Mouse (Mus musculus): Measurements from ENCODE around the gene Lbh. TPM values are rescaled to one million over a fixed set of nuclear protein-coding genes. Genes with fewer than 3 reads are reported as not detected.

Gene Lbh
- total and polyA plus RNA-seq, 3 experiments: 354 to 522 (median 451) TPM

GRCm38 (mm10) chr17:72914082-72914481 lies 4.0 kb upstream of the Lbh start:
- no peak overlapping the region for H3K9ac ChIP-seq (ENCODE audit: low read depth, low read length)
- TF ChIP-seq EP300 (IDR thresholded peaks at IDR 0.05; ENCODE audit: insufficient read depth, low read depth, low read length): no peak
- TF ChIP-seq POLR2A (IDR thresholded peaks at IDR 0.05; ENCODE audit: insufficient read depth, low read depth, low read length): no peak
- TF ChIP-seq CTCF (IDR thresholded peaks at IDR 0.05): no peak
- H3K4me1 ChIP-seq (ENCODE audit: control insufficient read depth, insufficient read depth, low read length): no peaks in the 10 kb centered on the region
- H3K79me2 ChIP-seq (replicated peaks; ENCODE audit: control insufficient read depth, insufficient read depth, low read length): peaks cover 3% of the 10 kb centered on the region; the same call in 1 of the 2 replicates
- no peaks in the 10 kb centered on the region for H3K36me3 ChIP-seq (ENCODE audit: control insufficient read depth, insufficient read depth, low read length)
- WGBS: 77% methylated on average over 2 of the region's 2 CpGs
- H3K27ac ChIP-seq: no peak overlapping the region
- no peak overlapping the region for H3K4me3 ChIP-seq
- DNase-seq: peak in 1 of 2 experiments; percentile 4
- no peaks in the 10 kb centered on the region for H3K27me3 ChIP-seq (ENCODE audit: control insufficient read depth, insufficient read depth, low read length)
- intact Hi-C loops (cut with DNase I): no loop called here

GRCm38 (mm10) chr17:72917241-72918030 lies 669 bp upstream of the Lbh start:
- Histone ChIP-seq H3K79me2 (replicated peaks; ENCODE audit: control insufficient read depth, insufficient read depth, low read length) (peaks cover 3% of the 10 kb centered on the region; the same call in 1 of the 2 replicates), H3K36me3 (ENCODE audit: control insufficient read depth, insufficient read depth, low read length) (peaks cover 14% of the 10 kb centered on the region), H3K4me3 (peak overlapping the region; percentile 88), H3K9ac (ENCODE audit: low read depth, low read length) (peak overlapping the region; percentile 81), H3K4me1 (ENCODE audit: control insufficient read depth, insufficient read depth, low read length) (peaks cover 1% of the 10 kb centered on the region; the same call in 1 of the 2 replicates), H3K27me3 (ENCODE audit: control insufficient read depth, insufficient read depth, low read length) (no peaks in the 10 kb centered on the region), H3K27ac (peak overlapping the region; percentile 98)
- TF ChIP-seq EP300 (IDR thresholded peaks at IDR 0.05; ENCODE audit: insufficient read depth, low read depth, low read length) (0 out of 2 replicates have a peak, but pooled peaks have one; percentile 37), POLR2A (IDR thresholded peaks at IDR 0.05; ENCODE audit: insufficient read depth, low read depth, low read length) (peak; percentile 7; the same call in 1 of the 2 replicates), CTCF (IDR thresholded peaks at IDR 0.05) (peak; percentile 66)
- DNase-seq: peak; percentile 77 to 80
- 2% methylated on average over 37 of the region's 37 CpGs for WGBS
- intact Hi-C loops (cut with DNase I): loop anchor here (2.0 to 5.0 kb wide), 5 partner anchors 27 to 170 kb away; partner anchors contain the start of gene Ypel5

- intact Hi-C loops (cut with DNase I): loop anchor here (2.0 to 5.0 kb wide), 4 partner anchors 82 to 168 kb away; partner anchors contain the start of gene Ypel5
These were observed 751 bp downstream of the Lbh start for GRCm38 (mm10) chr17:72918571-72919541.

GRCm38 (mm10) chr17:72919641-72920040 lies 1.5 kb downstream of the Lbh start:
- Histone ChIP-seq H3K4me1 (ENCODE audit: control insufficient read depth, insufficient read depth, low read length) (peaks cover 9% of the 10 kb centered on the region), H3K4me3 (peak overlapping the region; percentile 88), H3K79me2 (replicated peaks; ENCODE audit: control insufficient read depth, insufficient read depth, low read length) (peaks cover 3% of the 10 kb centered on the region; the same call in 1 of the 2 replicates), H3K36me3 (ENCODE audit: control insufficient read depth, insufficient read depth, low read length) (peaks cover 29% of the 10 kb centered on the region), H3K27ac (peak overlapping the region; percentile 98), H3K9ac (ENCODE audit: low read depth, low read length) (peak overlapping the region; percentile 95), H3K27me3 (ENCODE audit: control insufficient read depth, insufficient read depth, low read length) (no peaks in the 10 kb centered on the region)
- intact Hi-C loops (cut with DNase I): loop anchor here (2.0 to 5.0 kb wide), 4 partner anchors 83 to 168 kb away; partner anchors contain the start of gene Ypel5
- TF ChIP-seq POLR2A (IDR thresholded peaks at IDR 0.05; ENCODE audit: insufficient read depth, low read depth, low read length) (no peak; the same call in 1 of the 2 replicates), CTCF (IDR thresholded peaks at IDR 0.05) (no peak), EP300 (IDR thresholded peaks at IDR 0.05; ENCODE audit: insufficient read depth, low read depth, low read length) (no peak)
- 24% methylated on average over 3 of the region's 3 CpGs for WGBS
- peak in 1 of 2 experiments; percentile 15 for DNase-seq

More at GRCm38 (mm10) chr17:72918571-72919541, 751 bp downstream of the Lbh start:
- Histone ChIP-seq H3K36me3 (ENCODE audit: control insufficient read depth, insufficient read depth, low read length) (peaks cover 22% of the 10 kb centered on the region), H3K9ac (ENCODE audit: low read depth, low read length) (peak overlapping the region; percentile 95), H3K4me3 (peak overlapping the region; percentile 88), H3K79me2 (replicated peaks; ENCODE audit: control insufficient read depth, insufficient read depth, low read length) (peaks cover 3% of the 10 kb centered on the region; the same call in 1 of the 2 replicates), H3K4me1 (ENCODE audit: control insufficient read depth, insufficient read depth, low read length) (peaks cover 4% of the 10 kb centered on the region), H3K27me3 (ENCODE audit: control insufficient read depth, insufficient read depth, low read length) (no peaks in the 10 kb centered on the region), H3K27ac (peak overlapping the region; percentile 98)
- under 1% methylated on average over 54 of the region's 54 CpGs for WGBS
- DNase-seq: peak; percentile 79 to 80
- TF ChIP-seq EP300 (IDR thresholded peaks at IDR 0.05; ENCODE audit: insufficient read depth, low read depth, low read length) (no peak), CTCF (IDR thresholded peaks at IDR 0.05) (peak; percentile 25; the same call in 1 of the 2 replicates)

GRCm38 (mm10) chr17:72920430-72920829 lies 2.3 kb downstream of the Lbh start:
- intact Hi-C loops (cut with DNase I): no loop called here
- H3K27ac ChIP-seq: peak overlapping the region; percentile 98
- 11% methylated on average over 2 of the region's 2 CpGs for WGBS

More at GRCm38 (mm10) chr17:72920430-72920829, 2.3 kb downstream of the Lbh start:
- H3K79me2 ChIP-seq (replicated peaks; ENCODE audit: control insufficient read depth, insufficient read depth, low read length): peaks cover 3% of the 10 kb centered on the region; the same call in 1 of the 2 replicates
- no peaks in the 10 kb centered on the region for H3K27me3 ChIP-seq (ENCODE audit: control insufficient read depth, insufficient read depth, low read length)
- H3K4me1 ChIP-seq (ENCODE audit: control insufficient read depth, insufficient read depth, low read length): peaks cover 15% of the 10 kb centered on the region
- no peak for TF ChIP-seq POLR2A (IDR thresholded peaks at IDR 0.05; ENCODE audit: insufficient read depth, low read depth, low read length)
- TF ChIP-seq CTCF (IDR thresholded peaks at IDR 0.05): no peak
- no peak for TF ChIP-seq EP300 (IDR thresholded peaks at IDR 0.05; ENCODE audit: insufficient read depth, low read depth, low read length)
- peak overlapping the region; percentile 88 for H3K4me3 ChIP-seq
- peak overlapping the region; percentile 75 for H3K9ac ChIP-seq (ENCODE audit: low read depth, low read length)
- peak in 1 of 2 experiments; percentile 19 for DNase-seq
- peaks cover 37% of the 10 kb centered on the region for H3K36me3 ChIP-seq (ENCODE audit: control insufficient read depth, insufficient read depth, low read length)
